Mouse (Mus musculus) heart, postnatal 10 days (tissue): Measurements from ENCODE around the gene Gm12800. TPM values are rescaled to one million over a fixed set of nuclear protein-coding genes. Genes with fewer than 3 reads are reported as not detected.
"Not testable (repeated sequence)": the region's sequence is repeated elsewhere in the genome, so short reads cannot be mapped to it uniquely, and the experiment has no call there.

Experiments used
- DNase-seq, 2 experiments: peaks; one replicate each; pipeline ENCODE4 v3.0.0; 2021
- intact Hi-C: fragments of 180-260 bp; cut with DNase I; formaldehyde crosslinking; loops from one replicate; pipeline ENCODE4 v1.15.1; 2025
- total RNA-seq, 2 experiments: library from RNA; stranded (reverse); gene quantifications; 2 replicates each; pipeline ENCODE4 v1.2.3; 2021

Gene Gm12800
- total RNA-seq = not detected

DNA sequence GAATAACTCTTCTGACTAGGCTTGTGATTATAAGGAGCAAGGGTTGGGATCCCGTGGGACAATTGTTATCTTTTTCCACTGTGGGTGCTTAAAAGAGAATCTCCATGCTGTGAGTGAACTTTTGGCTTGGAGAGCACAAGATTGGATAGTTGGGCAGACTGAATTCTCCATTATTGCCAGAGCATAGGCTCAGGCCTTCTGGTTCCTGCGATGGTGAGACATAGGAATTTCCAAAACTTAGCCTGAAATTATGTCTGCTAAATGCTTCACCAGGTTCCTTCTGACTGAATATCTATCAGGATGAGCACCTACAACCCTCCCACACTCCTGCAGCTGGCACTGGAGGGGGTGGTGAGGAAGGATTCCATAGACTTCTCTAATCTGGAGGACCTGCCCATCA, at the start of gene Gm12800:
Gene Gm12800 (plus strand): TSS at position 301 of the 400 bp plus-strand sequence.
- DNase-seq, intact Hi-C loops: not testable (repeated sequence)

- intact Hi-C loops = loop anchor here (5.0 to 10.0 kb wide), 2 partner anchors 136 to 804 kb away; no protein-coding TSS in a partner anchor
- DNase-seq = peak; percentile 7 to 19
Measured at GRCm38 (mm10) chr4:101860873-101861272, 48.0 kb upstream of the Gm12800 start.

DNA sequence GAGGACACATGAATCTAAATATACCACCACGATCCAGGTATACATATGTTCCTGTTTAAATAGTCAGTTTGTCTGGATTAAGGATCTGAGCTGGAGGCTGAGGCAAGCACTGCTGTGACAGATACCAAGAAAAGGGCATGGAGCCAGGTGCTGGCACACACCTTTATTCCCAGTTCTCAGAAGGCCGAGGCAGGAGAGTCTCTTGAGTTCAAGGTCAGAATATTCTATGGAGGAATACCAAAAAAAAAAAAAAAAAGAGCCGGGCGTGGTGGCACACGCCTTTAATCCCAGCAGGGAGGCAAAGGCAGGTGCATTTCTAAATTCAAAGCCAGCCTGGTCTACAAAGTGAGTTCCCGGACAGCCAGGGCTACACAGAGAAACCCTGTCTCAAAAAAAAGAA, 46.6 kb upstream of the Gm12800 start:
- DNase-seq = no peak
- intact Hi-C loops = loop anchor here (5.0 to 10.0 kb wide), 2 partner anchors 135 to 803 kb away; no protein-coding TSS in a partner anchor

DNA sequence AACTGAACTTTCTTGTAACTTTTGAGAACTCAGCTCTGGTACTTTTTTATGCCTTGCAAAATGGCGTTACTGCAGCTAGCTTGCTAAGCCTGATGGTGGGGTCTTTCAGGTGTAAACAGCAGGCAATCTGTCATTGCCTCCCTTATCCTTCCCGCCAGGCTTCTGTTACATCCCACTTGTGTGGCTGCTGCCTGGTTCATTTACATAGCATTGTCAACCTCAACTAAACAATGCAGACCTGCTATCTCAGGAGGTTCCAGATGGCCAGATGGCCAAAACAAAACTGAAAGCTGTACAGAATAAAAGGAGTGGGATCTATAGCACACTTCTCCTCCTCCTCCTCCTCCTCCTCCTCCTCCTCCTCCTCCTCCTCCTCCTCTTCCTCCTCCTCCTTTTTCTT, 36.9 kb upstream of the Gm12800 start:
- intact Hi-C loops, DNase-seq: not testable (repeated sequence)

- DNase-seq, intact Hi-C loops: not testable (repeated sequence)
Measured at GRCm38 (mm10) chr4:101875687-101876086, 33.2 kb upstream of the Gm12800 start.

DNA sequence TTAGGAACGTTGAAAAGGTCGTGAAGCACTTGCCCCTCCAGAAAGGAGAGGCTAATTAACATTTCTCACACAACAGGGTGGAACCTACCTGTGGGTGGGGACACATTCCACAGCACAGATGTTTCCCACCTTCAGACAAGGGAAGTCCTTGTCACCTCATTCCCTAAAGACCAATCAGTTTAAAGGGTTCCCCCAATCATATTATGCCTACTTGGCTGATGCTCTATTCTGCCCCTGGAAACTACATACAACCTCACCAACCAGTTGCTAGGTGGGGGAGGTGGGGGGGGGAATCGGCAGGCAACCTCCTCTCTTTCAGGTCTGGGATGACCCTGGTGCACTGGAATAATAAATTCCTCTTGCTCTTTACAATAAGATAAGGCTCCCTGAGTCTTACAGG, 25.3 kb upstream of the Gm12800 start:
- no peak for DNase-seq
- intact Hi-C loops = no loop called here

DNA sequence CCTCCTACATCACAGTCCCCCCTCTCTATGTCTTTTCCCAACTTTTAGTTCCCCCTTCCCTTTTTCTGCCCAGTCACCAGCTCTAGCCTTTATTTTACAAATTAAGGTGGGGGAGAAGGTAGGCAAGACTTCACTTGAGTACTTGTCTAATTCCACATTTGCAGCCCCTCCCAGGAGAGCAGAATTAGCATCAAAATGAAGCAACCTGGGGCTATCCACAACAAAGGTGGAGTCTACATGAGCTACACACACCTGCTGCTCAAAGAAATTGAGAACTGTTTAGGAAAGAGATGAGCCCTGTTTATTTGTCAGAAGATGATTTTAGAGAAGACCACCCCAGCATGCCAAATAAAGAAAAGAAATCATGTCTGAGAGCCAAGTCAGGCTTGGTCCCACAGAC, 19.5 kb upstream of the Gm12800 start:
- intact Hi-C loops = no loop called here
- DNase-seq = no peak

DNA sequence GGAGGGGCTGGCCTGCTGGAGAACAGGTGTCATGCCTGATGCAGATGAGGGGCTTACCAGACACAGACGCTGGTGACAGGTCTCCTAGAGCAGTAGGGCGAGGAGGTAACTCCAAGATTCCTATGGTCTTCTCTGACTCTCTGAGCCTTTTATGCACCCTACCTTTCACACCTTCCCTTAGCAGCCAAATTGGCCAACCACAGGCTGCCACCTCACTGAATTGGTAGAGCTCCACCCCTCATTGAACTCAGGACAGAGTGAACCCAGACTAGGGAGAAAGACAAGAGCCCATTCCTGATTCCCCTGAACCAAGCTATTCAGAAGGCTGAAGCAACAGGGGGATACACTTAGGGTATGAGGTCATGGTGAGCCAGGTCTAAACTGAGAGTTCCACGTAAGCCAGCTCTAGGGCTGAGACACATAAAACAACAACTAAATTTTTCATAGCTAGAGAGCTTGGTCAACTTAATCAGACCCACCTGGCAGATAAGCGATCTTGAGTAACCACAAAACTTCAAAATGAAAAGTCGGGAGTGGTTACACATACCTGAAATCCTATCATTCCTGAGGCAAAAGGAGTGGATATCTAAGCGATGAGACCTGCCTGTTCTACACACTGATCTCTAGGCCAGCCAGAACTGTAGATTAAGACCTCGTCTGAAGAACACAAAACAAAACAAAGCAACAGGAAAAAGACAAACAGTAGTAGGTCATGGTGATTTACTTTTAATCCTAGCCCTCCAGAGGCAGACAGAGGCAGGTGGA, 15.1 kb upstream of the Gm12800 start, which contains the start of gene C130073F10Rik:
Gene C130073F10Rik (minus strand): TSS at position 134 of the 765 bp plus-strand sequence.
- intact Hi-C loops = no loop called here
- DNase-seq = no peak

GRCm38 (mm10) chr4:101940107-101940506, 31.2 kb downstream of the Gm12800 start, which contains the start of gene Gm12794:
Gm12794 (plus strand) TSS chr4:101940407.
- DNase-seq, intact Hi-C loops: not testable (repeated sequence)

Other genes with a start within 250 kb of the Gm12800 start
- gene Lepr, start 191.7 kb upstream of the Gm12800 start, total RNA-seq = 10 to 100 TPM; 13.8 to 16.4 TPM
- gene B020004J07Rik, start 65.1 kb upstream of the Gm12800 start, total RNA-seq = not detected
- gene C130073F10Rik, start 15.3 kb upstream of the Gm12800 start, total RNA-seq = not detected
- gene Gm12794, start 31.3 kb downstream of the Gm12800 start, total RNA-seq = not detected
- gene Gm12790, start 71.9 kb downstream of the Gm12800 start, total RNA-seq = not detected
- gene Gm12789, start 77.5 kb downstream of the Gm12800 start, total RNA-seq = not detected
- 10 to 100 TPM; 43.7 to 57.0 TPM for gene Pde4b, start 178.4 kb downstream of the Gm12800 start, total RNA-seq